Mouse (Mus musculus) bone marrow macrophage, adult 2 months (primary cell): Measurements from ENCODE around the gene Vmn1r222.

ENCODE experiments used
- CTCF ChIP-seq: IDR thresholded peaks from 2 replicates; pipeline ENCODE4 v1.5.1; 2012; ENCODE audit warnings: low read depth, mild to moderate bottlenecking, low read length, moderate library complexity
- POLR2A ChIP-seq: IDR thresholded peaks from 2 replicates; pipeline ENCODE4 v1.6.1; 2012; ENCODE audit warnings: mild to moderate bottlenecking, low read depth, low read length, borderline replicate concordance

DNA sequence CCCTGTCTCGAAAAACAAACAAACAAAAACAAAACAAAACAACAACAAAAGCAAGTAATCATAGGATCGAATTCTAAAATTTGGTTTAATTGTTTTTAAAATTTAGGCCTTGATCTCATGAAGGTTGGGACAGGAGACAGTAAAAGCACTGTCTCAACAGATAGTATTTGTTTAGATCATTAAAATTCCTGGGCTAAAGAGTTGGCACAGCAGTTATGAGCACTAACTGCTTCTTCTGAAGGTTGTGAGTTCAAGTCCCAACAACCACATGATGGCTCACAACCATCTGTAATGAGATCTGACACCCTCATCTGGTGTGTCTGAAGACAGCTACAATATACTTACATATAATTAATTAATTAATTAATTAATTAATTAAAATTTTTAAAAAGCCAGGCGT, 44.2 kb upstream of the Vmn1r222 start:
- no peak for TF ChIP-seq CTCF
- TF ChIP-seq POLR2A = no peak
